Mouse (Mus musculus) retina, postnatal 1 day (tissue): ENCODE measurements at regions not wholly inside any gene's neighbourhood (a gene's known extent, or its start where the extent isn't known, plus 50 kb on each side); places are given as distances from the start of the nearest gene placed in this dataset.
"Not testable (repeated sequence)": the region's sequence is repeated elsewhere in the genome, so short reads cannot be mapped to it uniquely, and the experiment has no call there.

Experiments
- DNase-seq: peaks from one replicate; pipeline ENCODE4 v3.0.0-alpha.2; 2012

DNA sequence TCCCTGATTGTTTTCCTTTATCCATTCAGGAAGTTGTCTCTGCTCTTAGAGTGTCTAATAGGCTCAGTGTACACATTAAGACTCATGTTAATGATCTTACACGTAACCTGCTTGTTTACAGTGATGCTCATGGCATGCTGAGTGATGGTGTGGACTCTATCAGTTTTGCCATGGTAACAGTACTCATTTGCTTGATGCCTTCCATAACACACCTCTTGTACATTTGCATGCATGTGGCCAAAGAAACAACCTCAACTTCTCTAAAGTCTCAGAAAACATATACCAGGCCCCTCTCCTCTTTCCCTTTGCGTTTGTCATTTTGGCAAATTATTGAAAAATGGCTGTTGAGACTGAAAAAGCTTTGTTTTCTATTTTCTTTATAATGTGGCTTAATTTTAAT lies 155.0 kb downstream of the Ube2e3 start:
- no peak for DNase-seq

DNA sequence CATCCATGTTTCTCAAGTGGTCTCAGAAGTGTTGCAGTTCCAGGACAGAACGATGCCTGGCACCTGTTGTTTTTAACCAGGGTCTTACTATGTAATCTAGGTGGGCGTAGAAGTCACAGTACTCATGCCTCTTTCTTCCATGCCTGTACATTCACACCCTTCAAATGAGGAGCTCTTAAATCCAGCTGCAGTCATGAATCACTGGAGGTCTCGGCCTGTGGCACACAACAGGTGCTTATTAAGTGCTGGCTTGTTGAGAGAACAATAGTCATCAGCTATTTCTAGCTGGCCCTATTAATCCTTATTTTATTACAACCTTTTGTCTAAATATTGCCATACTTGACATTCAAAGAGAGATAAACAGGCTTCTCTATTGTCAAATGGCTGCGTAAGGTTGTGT lies 157.8 kb downstream of the Ube2e3 start:
- DNase-seq: no peak

DNA sequence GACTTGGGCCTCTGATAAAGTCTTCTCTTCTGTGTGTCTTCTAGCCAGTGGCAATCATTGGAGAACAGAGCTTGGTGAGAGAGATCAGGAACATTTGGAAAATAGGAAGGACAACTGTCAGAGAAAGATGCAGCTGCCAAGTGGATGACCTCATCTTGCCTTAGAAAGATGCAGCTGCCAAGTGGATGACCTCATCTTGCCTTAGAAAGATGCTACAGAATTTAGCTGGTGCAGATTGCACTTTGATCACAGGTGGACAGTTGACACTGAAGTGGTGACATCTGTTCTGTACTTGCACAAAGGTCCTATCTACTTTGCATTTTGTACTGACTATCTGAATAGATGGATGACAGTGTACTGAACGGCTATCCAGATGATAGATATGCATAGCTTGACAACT lies 163.1 kb downstream of the Ube2e3 start:
- DNase-seq: peak; percentile 20

DNA sequence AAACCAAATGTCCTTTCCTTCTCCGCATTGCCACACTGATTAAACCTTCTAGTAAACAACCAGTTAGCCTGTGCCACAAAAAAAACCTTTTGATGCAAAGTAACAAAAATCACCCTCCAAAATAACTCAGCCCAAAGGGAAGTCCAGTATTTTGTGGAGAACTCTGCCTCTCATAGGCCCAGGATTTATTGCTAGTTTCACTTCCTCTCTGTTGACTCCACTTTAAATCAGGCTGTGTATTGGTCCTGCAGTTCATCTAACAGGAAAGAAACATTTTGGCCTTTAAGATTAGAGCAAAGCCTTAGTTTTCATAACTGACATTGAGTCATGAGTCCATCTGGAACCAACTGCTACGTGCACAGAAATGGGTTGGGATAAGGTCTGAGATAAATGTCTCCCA lies 168.4 kb downstream of the Ube2e3 start:
- DNase-seq: no peak

DNA sequence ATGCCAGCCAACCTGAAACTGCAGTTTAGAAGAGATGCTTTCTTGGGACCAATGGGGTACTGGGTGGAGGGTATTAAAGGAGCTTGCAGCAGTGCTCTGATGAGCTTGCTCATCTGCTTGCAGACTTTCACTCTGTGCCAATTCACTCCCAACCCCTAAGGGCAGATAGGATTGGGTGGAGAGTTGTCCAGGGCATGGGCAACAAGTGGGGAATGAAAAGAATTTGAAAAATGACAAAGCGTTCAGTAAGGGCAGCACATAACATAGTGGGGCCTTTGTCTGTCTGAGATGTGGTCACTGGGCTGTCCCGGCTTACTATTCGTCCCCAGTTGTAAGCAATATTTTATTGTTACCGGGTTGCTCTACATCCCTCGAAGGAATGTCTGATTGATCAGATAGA lies 170.7 kb downstream of the Ube2e3 start:
- DNase-seq: peak; percentile 60

DNA sequence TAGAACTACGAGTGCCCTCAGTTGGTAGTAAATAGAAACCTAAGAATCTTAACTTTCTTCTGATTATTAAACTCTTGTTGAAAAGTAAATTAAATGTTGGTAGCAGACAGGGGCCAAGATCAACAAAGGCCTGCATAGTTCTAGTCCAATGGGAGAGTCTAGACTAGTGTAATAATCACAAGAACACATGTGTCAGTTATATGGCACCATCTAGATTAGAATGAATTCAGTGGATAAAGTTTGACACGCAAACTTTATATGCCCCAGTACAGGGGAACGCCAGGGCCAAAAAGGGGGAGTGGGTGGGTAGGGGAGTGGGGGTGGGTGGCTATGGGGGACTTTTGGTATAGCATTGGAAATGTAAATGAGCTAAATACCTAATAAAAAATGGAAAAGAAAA lies 176.9 kb downstream of the Ube2e3 start:
- not testable (repeated sequence) for DNase-seq

DNA sequence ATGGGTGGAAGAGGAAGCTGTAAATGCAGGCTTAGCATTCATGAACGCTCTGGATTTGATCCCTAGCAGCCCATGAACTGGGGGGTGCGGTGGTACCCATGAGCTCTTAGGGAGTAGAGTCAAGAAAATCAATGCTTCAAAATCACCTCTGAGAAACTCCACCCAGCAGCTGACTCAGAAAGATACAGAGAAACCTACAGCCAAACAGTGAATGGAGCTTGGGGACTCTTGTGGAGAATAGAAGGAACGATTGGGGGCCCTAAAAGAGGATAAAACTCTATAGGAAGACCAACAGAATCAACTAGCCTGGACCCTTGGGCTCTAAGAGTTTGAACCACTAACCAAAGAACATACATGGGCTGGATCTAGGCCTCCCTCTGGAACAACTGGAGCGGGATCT lies 177.6 kb downstream of the Ube2e3 start:
- DNase-seq: no peak

DNA sequence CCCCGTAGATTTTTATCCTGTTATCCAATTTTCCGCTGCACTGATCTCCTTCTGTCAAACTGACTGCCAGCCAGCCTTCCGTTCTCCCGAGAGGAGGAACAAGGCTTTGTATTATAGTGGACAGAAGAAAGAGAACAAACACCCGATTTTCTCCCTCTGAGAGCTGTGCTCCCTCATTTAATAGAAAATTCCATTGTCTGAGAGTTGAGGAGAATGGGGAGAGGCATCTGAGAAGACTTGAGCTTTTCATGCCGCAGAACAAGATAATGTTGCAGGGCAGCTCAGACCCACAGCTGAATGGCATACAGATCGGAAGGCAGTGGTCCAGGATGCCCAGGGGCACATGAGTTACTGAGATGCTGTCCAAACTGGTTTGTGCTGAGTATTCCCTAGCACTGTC lies 180.1 kb downstream of the Ube2e3 start:
- peak; percentile 92 for DNase-seq

DNA sequence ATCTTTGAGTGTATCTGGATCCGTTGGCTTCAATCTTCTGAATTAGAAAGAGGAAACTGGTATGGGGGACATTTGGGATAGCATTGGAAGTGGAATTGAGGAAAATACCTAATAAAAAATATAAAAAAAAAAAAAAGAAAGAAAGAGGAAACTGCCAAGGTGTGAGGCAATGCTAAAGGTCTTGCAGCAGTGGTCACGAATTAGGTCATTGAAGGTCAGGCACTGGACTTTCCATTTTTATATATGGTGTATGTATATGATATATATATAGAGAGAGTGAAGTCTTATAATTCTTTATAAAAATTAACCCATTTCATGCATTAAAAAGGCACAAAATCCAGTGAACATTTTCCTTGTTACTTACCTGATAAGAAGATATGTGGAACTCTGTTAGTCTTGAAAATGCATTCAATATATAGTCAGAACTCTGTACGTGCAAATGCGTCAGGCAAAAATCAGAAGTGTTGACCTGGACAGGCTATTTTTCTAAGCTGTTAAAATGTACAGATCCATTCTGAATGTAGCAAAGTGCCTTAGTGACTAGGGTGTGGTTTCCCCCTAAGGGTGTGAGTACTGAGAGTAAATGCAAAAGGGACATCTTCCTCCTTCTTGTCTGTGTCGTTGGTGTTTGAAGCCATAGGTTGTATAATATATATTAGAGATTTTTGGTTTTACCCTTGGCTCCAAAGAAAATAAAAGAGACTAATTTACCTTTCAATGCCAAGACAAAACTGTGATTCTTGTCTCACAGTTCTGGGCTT lies 181.0 kb downstream of the Ube2e3 start:
- DNase-seq: no peak

DNA sequence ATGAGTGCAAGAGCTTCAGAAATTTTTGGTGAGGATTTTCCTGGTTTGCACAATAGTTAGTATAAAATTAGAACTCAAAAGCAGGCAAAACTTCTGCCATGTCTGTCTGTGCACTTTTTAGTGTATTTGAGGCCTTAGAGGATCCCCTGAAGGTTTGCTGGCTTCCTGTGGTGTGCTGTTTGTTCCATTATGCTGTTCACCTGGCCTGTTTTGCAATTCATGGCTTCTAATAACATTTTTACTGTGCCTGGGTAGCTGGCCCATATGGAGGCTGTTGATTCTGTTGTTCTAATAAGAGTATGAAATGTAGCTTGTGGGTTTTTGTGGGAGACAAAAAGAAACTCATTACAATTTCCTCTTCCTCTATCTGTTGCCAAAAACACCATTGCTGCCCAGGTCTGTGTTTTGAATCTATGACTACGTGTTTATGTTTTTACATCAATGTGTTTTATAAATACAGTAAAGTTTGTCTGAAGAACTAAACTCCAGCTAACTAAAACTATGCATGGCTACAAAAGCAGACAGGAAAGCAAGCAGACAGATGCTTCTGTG lies 182.6 kb downstream of the Ube2e3 start:
- DNase-seq: no peak

DNA sequence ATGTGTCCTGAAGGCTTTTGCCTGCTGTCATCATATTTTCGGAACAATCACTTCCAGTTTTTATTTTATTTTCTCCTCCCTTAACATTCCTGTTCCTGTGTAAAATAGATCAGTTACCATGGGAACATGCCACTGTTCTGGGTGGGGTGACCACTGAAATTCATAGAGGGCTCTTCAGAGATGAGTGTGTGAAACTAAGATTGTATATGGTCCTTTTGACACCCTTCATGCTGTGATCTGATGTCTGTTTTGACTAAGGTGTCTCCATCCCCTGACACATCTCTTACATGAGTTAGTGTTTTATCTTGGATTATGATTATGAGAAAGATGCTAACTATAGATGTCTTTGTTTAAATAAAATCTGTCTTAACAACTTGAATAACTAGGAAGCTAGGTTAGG lies 184.3 kb downstream of the Ube2e3 start:
- DNase-seq: no peak

DNA sequence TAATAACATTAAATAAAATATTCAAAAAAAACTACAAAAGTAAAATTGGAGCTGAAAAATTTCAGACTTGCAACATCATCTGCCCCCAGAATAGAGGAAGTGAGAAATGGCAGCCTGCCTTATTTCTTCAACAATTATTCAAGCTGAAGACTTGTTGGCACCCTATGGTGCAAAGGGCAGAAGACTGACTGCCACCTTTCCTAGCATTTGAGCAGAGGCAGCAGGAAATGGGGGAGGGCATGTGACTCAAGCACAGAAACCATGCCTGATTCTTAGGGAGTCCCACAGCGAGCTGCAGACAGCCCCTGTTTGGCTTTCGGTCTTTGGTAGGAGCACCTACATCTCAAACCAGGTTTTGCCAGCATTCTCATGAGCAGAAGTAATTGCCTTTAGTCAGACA lies 188.2 kb downstream of the Ube2e3 start:
- no peak for DNase-seq

DNA sequence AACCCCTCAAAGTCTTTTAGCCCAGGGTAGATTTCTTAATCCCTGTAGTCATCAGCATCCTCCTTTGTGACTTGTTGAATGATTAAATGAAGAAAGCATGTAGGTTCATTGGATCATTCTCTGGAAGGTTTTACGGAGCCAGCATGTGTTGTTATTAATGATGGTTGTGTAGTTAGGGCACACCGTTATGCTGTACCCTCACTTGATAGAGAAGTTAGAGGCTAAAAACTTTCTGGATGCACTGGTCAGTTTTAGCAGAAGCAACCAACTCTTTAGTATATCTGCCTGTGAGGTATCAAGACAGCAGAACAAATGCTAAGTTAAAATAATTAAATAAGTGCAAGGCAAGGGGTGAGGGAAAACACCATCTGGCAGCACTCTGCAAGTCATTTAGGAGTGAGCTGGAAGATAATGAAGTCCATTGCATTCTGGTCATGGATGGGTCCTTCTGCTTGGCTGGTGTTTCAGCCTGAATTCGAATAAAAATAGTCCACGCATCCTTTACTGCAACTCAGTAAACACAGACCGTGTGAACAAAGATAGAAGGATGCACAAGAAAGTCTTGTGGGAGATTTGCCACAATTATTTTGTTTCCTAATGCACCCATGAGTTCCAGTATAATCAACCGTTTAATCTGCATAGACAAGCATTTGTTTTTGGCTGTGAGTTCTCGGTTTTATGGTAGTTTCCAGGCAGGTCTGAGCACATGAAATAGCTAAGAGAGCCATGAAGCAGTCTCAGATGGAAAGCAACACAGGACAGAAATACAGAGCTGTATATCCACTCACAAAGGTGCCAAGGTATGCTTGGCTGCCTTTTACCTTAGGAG lies 191.4 kb downstream of the Ube2e3 start:
- DNase-seq: no peak

DNA sequence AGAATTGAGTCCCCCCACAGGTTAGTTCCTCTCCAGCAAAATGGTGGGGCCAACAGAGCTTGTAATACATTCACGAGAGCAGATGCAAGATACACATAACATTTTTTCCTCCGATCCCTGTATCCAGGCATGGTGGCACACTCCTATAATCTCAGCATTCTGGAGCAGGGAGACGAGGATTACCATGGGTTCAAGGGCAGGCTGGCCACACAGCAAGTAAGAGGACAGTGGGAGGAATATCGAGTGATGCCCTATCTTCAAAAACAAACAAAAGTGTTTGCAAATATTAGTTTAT lies 192.0 kb downstream of the Ube2e3 start:
- no peak for DNase-seq

DNA sequence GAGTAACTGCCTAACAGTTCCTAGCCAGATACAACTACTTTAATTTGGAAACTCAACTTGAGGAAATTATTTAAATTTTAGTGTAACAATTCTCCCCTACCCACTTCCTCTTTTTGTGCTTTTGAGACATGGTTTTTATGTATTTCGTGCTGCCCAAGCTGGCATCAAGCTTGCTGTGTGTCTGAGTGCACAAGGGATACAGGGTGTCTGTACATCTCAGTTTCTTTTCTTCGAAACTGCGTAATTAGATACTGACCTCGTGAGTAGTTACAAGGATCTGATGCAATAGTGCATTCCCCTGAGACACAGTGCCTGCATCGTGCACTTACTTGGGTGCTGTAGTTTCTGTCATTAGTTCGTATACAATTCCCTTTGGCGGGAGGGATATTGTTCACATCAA lies 192.4 kb downstream of the Ube2e3 start:
- DNase-seq: no peak

DNA sequence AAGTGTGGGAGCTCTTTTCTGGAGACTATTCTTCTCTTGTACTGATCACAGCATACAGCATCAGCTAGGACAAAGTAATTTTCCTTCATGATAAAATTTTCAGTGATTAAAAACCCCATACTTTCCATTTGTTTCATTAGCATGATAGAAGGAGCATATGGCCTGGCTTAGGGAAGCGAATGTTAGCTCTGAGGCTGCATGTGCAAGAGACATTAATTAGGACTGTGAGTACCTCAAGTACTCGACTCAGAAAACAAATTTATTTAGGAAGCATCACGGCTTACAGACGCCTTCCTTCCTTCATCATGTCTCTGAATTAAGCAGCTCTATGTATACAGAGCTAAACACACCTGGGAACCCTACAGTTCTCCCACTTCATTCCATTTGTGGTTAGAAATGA lies 193.6 kb upstream of the Itga4 start:
- no peak for DNase-seq

DNA sequence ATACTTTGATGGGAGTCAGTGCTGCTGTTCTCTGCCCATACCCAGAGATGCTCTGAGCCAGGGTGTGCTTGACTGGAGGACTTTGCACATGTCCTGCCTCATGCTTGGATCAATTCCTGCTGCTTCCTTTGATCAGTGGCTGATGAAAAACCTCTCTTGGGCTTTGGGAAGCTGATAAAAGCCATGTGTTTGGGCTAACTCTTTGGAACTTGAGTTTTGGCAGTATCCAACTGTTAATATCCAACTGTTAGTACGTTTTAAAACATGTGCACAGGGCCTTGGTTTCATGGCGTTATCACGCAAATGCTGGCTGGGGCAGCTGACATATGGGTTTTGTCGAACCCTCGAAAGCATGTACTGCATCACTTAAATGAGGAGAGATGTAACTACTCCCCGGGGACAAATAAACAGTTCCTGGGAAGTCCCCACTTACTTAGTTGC lies 193.0 kb upstream of the Itga4 start:
- no peak for DNase-seq

DNA sequence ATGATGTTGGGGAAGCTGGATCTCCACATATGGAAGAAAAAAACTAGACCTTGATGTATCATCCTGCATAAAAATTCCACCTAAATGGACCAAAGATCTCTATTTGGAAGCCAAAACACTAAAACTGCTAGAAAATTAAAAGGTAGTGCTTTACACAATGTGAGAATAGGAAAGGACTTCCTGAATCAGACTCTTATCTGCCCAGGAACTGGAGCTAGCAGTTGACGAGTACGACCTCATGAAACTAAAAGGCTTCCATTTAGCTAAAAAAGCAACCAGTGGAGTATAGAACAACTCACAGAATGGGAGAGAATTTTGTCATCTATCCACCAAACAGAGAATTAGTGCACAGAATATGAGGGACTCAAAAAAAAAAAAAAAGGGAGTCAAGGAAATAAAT lies 191.6 kb upstream of the Itga4 start:
- DNase-seq: no peak

DNA sequence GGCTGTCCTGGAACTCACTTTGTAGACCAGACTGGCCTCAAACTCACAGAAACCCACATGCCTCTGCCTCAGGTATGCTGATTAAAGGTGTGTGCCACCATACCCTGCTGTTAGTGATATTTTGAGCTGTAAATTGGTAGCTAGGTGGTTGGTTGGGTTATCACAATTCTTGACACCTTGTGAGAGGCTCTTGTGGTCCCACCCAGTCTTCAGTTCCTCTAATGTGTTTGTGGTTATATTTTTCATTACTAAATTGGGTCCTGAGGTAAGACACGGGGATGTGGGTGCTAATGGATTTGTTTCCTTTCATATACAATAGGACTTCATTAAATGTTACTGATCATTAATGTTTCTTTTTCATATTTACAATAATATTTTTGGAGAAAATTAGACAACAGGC lies 189.9 kb upstream of the Itga4 start:
- DNase-seq: no peak

DNA sequence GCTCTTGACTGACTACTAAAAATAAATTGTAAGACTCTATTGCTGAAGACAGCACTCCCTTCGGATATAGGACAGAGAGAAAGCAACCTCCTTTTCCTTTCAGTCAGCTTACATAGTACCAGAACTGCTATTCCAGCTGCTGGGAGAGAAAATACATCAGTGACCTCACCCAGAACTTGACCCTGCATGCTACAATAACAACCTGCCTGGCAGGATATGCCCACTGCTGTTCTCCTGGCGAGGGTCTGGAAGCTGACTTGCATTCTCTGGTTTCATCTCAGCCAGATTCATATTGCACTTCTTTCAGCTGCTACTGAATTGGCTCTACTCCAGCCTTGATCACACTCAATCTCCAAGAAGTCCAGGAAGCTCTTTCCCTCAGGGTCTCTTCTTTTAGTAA lies 179.1 kb upstream of the Itga4 start:
- no peak for DNase-seq

DNA sequence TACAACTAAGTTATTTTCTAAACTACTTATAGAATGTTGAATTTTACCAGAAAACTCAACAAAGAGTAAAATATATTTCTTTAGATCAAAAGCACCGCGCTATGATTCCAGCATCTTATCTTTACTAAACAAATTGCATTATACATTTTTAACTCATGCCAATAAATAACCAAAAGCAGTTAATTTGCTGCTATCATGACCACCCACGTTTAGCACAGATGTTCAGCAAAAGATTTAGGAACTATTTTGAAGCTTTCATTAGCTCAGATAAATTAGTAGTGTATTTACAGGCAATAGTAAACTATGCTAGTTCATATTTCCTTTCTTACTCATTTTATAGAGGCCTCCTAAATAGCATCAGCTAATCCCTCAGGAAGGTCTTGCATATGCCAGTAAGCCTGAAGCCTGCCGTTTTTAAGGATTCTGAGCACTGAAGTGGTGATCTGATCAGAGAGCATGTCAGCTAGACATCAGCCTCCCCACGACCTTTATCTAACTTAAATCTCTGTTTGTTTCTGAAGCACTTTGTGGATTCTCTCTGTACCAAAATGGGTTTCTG lies 176.3 kb upstream of the Itga4 start:
- DNase-seq: no peak

DNA sequence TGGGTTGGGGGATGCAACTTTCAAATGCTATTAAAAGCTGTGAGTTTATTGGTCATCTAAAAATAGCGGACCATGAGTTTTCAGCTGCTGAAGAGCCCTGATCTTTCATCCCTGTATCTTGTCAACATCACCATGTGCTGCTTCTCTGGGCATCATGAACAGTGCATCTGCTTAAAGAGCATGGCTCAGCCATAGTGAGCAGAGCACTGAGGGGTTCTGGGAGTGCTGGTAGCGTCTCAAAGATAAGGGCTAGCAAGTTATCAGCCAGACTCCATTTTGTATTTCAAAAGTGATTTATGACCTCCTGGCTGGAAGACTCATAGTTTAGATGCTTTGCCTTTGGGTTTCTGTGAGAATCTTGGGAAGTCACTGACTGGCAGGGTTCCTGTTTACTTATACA lies 173.5 kb upstream of the Itga4 start:
- DNase-seq: no peak

DNA sequence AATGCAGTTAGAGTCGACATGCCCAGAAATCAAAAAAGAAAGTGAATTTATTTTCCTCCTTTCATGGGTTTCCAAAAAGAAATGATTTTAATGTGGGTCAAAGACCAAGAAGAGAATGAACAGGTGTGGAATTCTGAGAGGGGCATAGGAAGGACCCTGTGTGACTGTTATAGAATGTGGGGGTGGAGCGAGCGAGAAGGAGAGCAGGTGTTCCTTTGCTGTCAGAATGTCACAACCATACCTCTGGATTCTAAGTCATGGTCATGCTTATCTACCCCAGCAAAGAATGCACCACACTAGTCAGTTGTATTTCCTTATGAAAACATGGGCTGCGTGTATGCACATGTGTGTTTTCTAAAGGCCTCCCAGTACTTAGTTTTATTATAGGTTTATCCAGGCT lies 168.9 kb upstream of the Itga4 start:
- no peak for DNase-seq
